Mouse (Mus musculus): Measurements from ENCODE around the gene Coro1c. TPM values are rescaled to one million over a fixed set of nuclear protein-coding genes. Genes with fewer than 3 reads are reported as not detected.

Gene Coro1c
- total and polyA plus RNA-seq, 3 experiments = 77.3 to 158 (median 103) TPM

GRCm38 (mm10) chr5:113878943-113879617, 29.5 kb downstream of the Coro1c start:
- H3K27me3 ChIP-seq (ENCODE audit: control insufficient read depth in 1 of 2, insufficient read depth in 2 of 2, low read length in 2 of 2) = no peaks in the 10 kb centered on the region
- no peak overlapping the region for H3K9ac ChIP-seq (ENCODE audit: control insufficient read depth, low read depth, low read length, poor library complexity, severe bottlenecking)
- H3K4me1 ChIP-seq (ENCODE audit: control insufficient read depth in 1 of 2, insufficient read depth in 2 of 2, low read length in 2 of 2) = no peaks in the 10 kb centered on the region
- H3K36me3 ChIP-seq (ENCODE audit: control insufficient read depth in 1 of 2, insufficient read depth in 2 of 2, low read length in 2 of 2) = no peaks in the 10 kb centered on the region; a peak in 1 of 4 replicates
- H3K79me2 ChIP-seq (ENCODE audit: control insufficient read depth, insufficient read depth, low read length, poor library complexity) = peaks cover 5% of the 10 kb centered on the region; the same call in 1 of the 2 replicates
- no peak for TF ChIP-seq KAT2A (conservative IDR thresholded peaks at IDR 0.05; ENCODE audit: low read depth, low read length)
- no peak for TF ChIP-seq ZC3H11A (IDR thresholded peaks at IDR 0.05; ENCODE audit: low read depth, low read length)
- no peak for TF ChIP-seq ETS1 (IDR thresholded peaks at IDR 0.05; ENCODE audit: low read depth, low read length)
- no peak for TF ChIP-seq RAD21 (IDR thresholded peaks at IDR 0.05; ENCODE audit: low read depth, low read length)
- no peak for TF ChIP-seq SIN3A (IDR thresholded peaks at IDR 0.05; ENCODE audit: low read length)
- TF ChIP-seq ELF1 (IDR thresholded peaks at IDR 0.05; ENCODE audit: low read depth, low read length) = no peak
- TF ChIP-seq EP300 (IDR thresholded peaks at IDR 0.05; ENCODE audit: low read depth in 1 of 2, low read length in 2 of 2) = no peak
- no peak for TF ChIP-seq JUND (IDR thresholded peaks at IDR 0.05; ENCODE audit: low read depth, low read length)
- DNase-seq (ENCODE audit: low read depth, low spot score) = no peak
- no peaks in the 10 kb centered on the region for H3K9me3 ChIP-seq (replicated peaks; ENCODE audit: insufficient read depth, low read length)
- no peak overlapping the region for H3K27ac ChIP-seq (ENCODE audit: control insufficient read depth, low read depth, low read length)
- no peak overlapping the region for H3K4me3 ChIP-seq (ENCODE audit: control insufficient read depth in 1 of 2, insufficient read depth in 1 of 2, low read depth in 2 of 2, low read length in 2 of 2)

GRCm38 (mm10) chr5:113877565-113877964, 31.0 kb downstream of the Coro1c start:
- H3K36me3 ChIP-seq (ENCODE audit: control insufficient read depth in 1 of 2, insufficient read depth in 2 of 2, low read length in 2 of 2) = no peaks in the 10 kb centered on the region; a peak in 1 of 4 replicates
- H3K4me3 ChIP-seq (ENCODE audit: control insufficient read depth in 1 of 2, insufficient read depth in 1 of 2, low read depth in 2 of 2, low read length in 2 of 2) = no peak overlapping the region
- no peaks in the 10 kb centered on the region for H3K27me3 ChIP-seq (ENCODE audit: control insufficient read depth in 1 of 2, insufficient read depth in 2 of 2, low read length in 2 of 2)
- no peaks in the 10 kb centered on the region for H3K9me3 ChIP-seq (replicated peaks; ENCODE audit: insufficient read depth, low read length)
- TF ChIP-seq UBTF (IDR thresholded peaks at IDR 0.05; ENCODE audit: borderline replicate concordance, insufficient read depth, low read depth, low read length) = no peak
- no peak for TF ChIP-seq POLR2AphosphoS5 (IDR thresholded peaks at IDR 0.05; ENCODE audit: borderline replicate concordance, low read depth, low read length)
- no peak for TF ChIP-seq NELFE (IDR thresholded peaks at IDR 0.05; ENCODE audit: low read depth, low read length)
- no peak for TF ChIP-seq CTCF (IDR thresholded peaks at IDR 0.05 in 2 of 3, conservative IDR thresholded peaks at IDR 0.05 in 1 of 3; ENCODE audit: control insufficient read depth in 1 of 3, insufficient read depth in 1 of 3, low read depth in 2 of 3, low read length in 3 of 3, poor library complexity in 1 of 3, severe bottlenecking in 1 of 3)
- no peak for TF ChIP-seq ETS1 (IDR thresholded peaks at IDR 0.05; ENCODE audit: low read depth, low read length)
- TF ChIP-seq MAZ (IDR thresholded peaks at IDR 0.05; ENCODE audit: low read depth, low read length) = no peak
- TF ChIP-seq TCF12 (IDR thresholded peaks at IDR 0.05; ENCODE audit: low read depth, low read length) = no peak
- no peak for TF ChIP-seq MAX (IDR thresholded peaks at IDR 0.05; ENCODE audit: low read length)
- no peak for TF ChIP-seq CHD1 (IDR thresholded peaks at IDR 0.05; ENCODE audit: low read depth, low read length)
- no peak for TF ChIP-seq BHLHE40 (IDR thresholded peaks at IDR 0.05; ENCODE audit: borderline replicate concordance, low read depth, low read length)
- TF ChIP-seq EP300 (IDR thresholded peaks at IDR 0.05; ENCODE audit: low read depth in 1 of 2, low read length in 2 of 2) = no peak
- no peak for TF ChIP-seq ZNF384 (IDR thresholded peaks at IDR 0.05; ENCODE audit: low read depth, low read length)
- TF ChIP-seq HCFC1 (IDR thresholded peaks at IDR 0.05; ENCODE audit: low read depth, low read length) = no peak
- TF ChIP-seq MYB (IDR thresholded peaks at IDR 0.05; ENCODE audit: low read depth, low read length) = no peak
- TF ChIP-seq KAT2A (conservative IDR thresholded peaks at IDR 0.05; ENCODE audit: low read depth, low read length) = no peak
- no peak for TF ChIP-seq NRF1 (IDR thresholded peaks at IDR 0.05; ENCODE audit: insufficient read depth, low read depth, low read length, poor library complexity, severe bottlenecking)
- no peak for TF ChIP-seq MAFK (IDR thresholded peaks at IDR 0.05; ENCODE audit: borderline replicate concordance, low read depth, low read length)
- no peak for DNase-seq (ENCODE audit: low read depth, low spot score)
- H3K79me2 ChIP-seq (ENCODE audit: control insufficient read depth, insufficient read depth, low read length, poor library complexity) = no peaks in the 10 kb centered on the region
- H3K4me1 ChIP-seq (ENCODE audit: control insufficient read depth in 1 of 2, insufficient read depth in 2 of 2, low read length in 2 of 2) = no peaks in the 10 kb centered on the region
- no peak overlapping the region for H3K27ac ChIP-seq (ENCODE audit: control insufficient read depth, low read depth, low read length)
- H3K9ac ChIP-seq (ENCODE audit: control insufficient read depth, low read depth, low read length, poor library complexity, severe bottlenecking) = no peak overlapping the region

All from MEL (cell line).